Mouse (Mus musculus) left cerebral cortex, adult 2 months (tissue): ENCODE results near the gene Fam122a. TPM values are rescaled to one million over a fixed set of nuclear protein-coding genes. Genes with fewer than 3 reads are reported as not detected.

Experiments
- DNase-seq, 2 experiments: peaks; one replicate each; pipeline ENCODE4 v3.0.0; 2021 to 2022; ENCODE audit warnings: low spot score in 2 of 2, mixed read lengths in 1 of 2; ENCODE audit errors: extremely low spot score in 1 of 2
- H3K27ac ChIP-seq: fragments of 200-600 bp; 2 replicates; pipeline ENCODE4 v1.8.1; 2022
- H3K4me3 ChIP-seq: fragments of 200-600 bp; 2 replicates; pipeline ENCODE4 v1.8.1; 2022
- CTCF ChIP-seq: fragments of 200-600 bp; IDR thresholded peaks from 2 replicates; pipeline ENCODE4 v1.8.1; 2022; ENCODE audit warnings: antibody characterized with exemption, mild to moderate bottlenecking, moderate library complexity
- intact Hi-C: fragments of 180-260 bp; cut with DNase I; formaldehyde crosslinking; loops from one replicate; pipeline ENCODE4 v1.15.1; 2025
- total RNA-seq, 2 experiments: library from RNA; stranded (reverse); gene quantifications; 2 replicates each; pipeline ENCODE4 v1.2.3; 2021

Gene Fam122a
- total RNA-seq, 2 experiments from 2014 or later, result 26.8 to 32.2 TPM

- H3K27ac ChIP-seq, result no peak overlapping the region
- H3K4me3 ChIP-seq, result no peak overlapping the region
- no peak for DNase-seq
- intact Hi-C loops, result no loop called here
- no peak for TF ChIP-seq CTCF
Measured at GRCm38 (mm10) chr19:24513105-24513843, 36.1 kb upstream of the Fam122a start.

- intact Hi-C loops, result no loop called here
- Histone ChIP-seq H3K27ac (no peak overlapping the region), H3K4me3 (no peak overlapping the region)
- no peak for TF ChIP-seq CTCF
- DNase-seq, result no peak
Measured at GRCm38 (mm10) chr19:24511939-24512338, 34.8 kb upstream of the Fam122a start.

- Histone ChIP-seq H3K4me3 (no peak overlapping the region), H3K27ac (no peak overlapping the region)
- TF ChIP-seq CTCF, result no peak
- intact Hi-C loops, result no loop called here
- DNase-seq, result no peak
Measured at GRCm38 (mm10) chr19:24509391-24509790, 32.2 kb upstream of the Fam122a start.

DNA sequence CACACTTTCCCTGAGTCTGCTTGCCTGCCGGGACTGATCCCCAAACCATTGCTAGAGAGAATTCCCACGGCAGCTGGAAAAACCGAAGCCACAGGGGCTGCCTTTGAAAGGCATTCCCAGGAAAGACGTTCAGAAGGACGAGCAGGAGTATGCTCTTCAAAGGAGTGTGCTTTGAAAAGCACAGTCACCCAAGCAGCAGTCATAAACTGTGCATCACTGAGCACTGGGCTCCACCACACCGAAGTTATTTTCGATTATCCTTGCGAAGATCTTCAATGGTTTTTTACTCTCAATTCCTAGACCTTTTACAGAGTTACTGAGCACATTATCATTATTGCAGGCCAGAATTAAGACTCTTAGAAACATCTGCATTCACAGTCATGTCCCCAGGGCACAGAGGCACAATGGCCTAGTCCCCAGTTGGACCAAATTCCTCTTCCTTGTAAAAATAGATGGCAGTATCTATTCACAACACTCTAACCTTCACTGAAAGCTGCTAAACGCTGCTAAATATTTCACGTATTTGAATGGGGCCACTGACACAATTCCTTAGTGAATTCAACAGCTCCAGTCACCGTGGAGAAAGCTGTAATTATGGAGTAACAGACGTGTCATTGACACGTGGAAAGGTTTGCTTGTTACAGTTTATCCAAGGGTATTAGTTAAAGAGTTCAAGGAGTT is 31.1 kb upstream of the Fam122a start:
- Histone ChIP-seq H3K27ac (no peak overlapping the region), H3K4me3 (no peak overlapping the region)
- no peak for TF ChIP-seq CTCF
- intact Hi-C loops, result no loop called here
- DNase-seq, result no peak

DNA sequence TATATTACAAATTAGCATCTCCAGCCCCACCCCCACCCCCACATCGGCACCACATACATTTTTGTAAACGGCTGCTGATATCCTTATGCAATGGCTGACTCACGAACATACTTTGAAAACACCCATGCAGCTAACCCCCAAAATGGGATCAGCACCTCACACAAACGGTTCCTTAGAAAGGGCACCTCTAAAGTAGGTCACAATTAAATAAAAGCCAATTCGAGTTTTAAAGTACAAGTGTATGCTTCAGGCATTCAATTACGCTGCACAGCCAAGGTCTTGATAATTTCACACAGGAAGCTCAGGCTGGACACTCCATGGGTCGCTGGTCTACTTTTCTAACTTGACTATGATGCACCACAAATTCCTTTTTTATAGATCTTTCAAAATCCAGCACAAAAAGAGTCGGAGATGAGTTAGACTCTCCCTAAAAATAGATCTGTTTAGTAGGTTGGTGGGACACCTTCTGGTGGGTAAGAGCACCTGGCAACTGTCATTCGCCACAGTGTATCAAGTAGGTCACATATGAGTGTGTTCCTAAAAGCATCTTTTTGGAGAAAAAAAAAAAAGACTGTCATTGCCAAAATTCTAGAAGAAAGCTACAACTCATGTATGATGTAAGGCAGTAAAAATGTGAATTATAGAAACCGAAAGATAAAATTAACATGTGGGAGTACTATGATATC is 25.7 kb upstream of the Fam122a start:
- TF ChIP-seq CTCF, result no peak
- intact Hi-C loops, result no loop called here
- H3K27ac ChIP-seq, result no peak overlapping the region
- no peak for DNase-seq
- H3K4me3 ChIP-seq, result no peak overlapping the region

- Histone ChIP-seq H3K4me3 (no peak overlapping the region), H3K27ac (no peak overlapping the region)
- no peak for TF ChIP-seq CTCF
- intact Hi-C loops, result no loop called here
- no peak for DNase-seq
Measured at GRCm38 (mm10) chr19:24501525-24501924, 24.4 kb upstream of the Fam122a start.

GRCm38 (mm10) chr19:24500431-24500830 is 23.3 kb upstream of the Fam122a start:
- no peak overlapping the region for H3K27ac ChIP-seq
- intact Hi-C loops, result no loop called here
- DNase-seq, result no peak
- no peak overlapping the region for H3K4me3 ChIP-seq
- TF ChIP-seq CTCF, result no peak

DNA sequence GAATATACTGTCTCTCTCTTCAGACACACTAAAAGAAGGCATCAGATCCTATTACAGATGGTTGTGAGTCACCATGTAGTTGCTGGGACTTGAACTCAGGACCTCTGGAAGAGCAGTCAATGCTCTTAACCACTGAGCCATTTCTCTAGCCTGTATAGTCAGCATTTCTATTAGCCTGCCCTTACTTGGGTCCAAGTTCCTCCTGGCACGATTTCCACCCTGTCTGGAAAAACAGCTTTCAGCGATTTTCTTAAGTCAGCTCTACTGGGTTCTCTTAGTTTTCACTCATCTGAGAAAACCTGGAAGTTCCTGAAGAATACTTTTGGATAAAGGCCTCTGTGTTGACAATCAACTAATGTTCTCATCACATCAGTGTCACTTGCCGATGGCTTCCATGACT is 22.1 kb upstream of the Fam122a start:
- intact Hi-C loops, result no loop called here
- TF ChIP-seq CTCF, result no peak
- no peak overlapping the region for H3K27ac ChIP-seq
- no peak overlapping the region for H3K4me3 ChIP-seq
- DNase-seq, result no peak

DNA sequence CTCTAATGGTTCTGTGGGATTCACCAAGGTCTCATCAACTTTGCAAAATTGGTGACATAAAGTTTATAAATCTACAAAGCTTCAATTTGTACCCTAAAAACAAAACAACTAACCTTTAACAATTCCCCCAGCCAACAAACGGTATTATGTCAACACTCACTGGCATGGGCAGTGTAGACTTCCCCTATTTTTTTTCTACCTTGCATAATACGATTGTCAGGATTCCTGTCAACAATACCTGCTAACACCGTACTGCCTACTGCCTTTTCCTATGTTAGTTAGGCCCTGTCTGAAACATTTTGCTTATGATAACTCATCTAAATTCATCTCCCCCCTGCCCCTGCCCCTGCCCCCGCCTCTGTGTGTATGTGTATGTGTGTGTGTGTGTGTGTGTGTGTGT is 16.7 kb upstream of the Fam122a start:
- Histone ChIP-seq H3K4me3 (no peak overlapping the region), H3K27ac (no peak overlapping the region)
- no peak for DNase-seq
- no peak for TF ChIP-seq CTCF
- intact Hi-C loops, result no loop called here

DNA sequence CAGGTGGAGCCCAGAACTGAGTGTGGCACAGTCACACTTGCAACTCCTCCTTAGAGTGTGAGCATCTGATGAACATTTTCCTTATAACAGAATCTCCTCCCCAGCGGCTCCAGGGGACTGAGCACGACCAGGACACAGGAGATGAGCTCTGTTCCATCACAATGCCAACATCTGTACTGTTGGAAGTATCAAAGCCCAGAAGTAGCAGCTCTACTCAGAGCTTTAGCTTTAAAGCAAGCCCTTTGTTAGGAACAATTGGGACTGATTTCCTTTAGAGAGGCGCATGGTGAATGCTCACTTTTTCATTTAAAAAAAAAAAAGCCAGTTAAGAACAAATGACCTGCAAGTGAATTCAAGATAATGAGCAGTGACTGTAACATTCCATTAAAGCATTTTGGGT is 14.7 kb upstream of the Fam122a start:
- DNase-seq, result no peak
- intact Hi-C loops, result no loop called here
- no peak overlapping the region for H3K27ac ChIP-seq
- H3K4me3 ChIP-seq, result no peak overlapping the region
- TF ChIP-seq CTCF, result no peak

DNA sequence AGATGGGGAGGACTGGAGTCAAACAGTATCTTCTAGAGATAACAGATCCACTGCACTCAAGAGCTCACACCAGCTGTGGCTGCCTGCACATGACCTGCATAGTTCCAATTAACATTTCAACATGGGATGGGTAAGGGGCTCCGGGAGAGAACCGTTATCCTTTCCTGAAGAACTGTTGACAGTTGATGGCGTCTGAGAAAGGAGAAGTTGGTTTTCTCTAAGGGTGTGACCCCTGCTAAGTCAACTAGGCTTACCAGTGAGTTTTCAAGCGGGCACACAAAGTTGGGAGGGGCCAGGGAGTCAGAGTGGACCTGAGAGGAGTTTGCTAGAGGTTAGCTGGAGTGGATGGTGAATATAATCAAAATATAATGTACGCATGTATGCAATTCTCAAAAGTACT is 13.1 kb upstream of the Fam122a start:
- no peak for DNase-seq
- Histone ChIP-seq H3K4me3 (no peak overlapping the region), H3K27ac (no peak overlapping the region)
- no peak for TF ChIP-seq CTCF
- intact Hi-C loops, result no loop called here
